ENCODE assay signal across 15 mouse cellular contexts in the genomic region with DNA sequence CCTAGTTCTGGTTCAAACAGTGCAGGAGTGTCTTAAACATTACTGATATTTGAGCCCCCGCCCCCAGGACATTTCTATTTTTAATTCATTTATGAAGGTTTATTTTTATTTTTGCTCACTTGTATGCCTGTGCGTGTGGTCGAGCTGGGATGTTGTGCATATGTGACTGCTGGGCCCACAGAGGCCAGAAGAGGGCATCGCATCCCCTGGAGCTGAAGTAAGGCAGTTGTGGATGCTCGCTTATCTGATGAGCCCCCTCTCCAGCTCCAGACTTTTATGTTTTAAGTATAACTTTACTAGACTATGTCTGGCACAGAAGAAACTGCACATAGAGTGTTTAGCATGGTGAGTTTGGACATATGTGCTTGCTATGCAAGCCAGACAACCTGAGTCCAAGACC. TPM values are rescaled to one million over a fixed set of nuclear protein-coding genes. Genes with fewer than 3 reads are reported as not detected.
DNase-seq lines count a peak whose midpoint lies in the region; ATAC-seq and TF ChIP-seq lines count a peak whose summit lies in the region.
"Had no signal": no experiment of that assay in that cellular context is flagged by ENCODE, and none has a peak within 500 bp of the region (broad histone marks: within the 10 kb centered on the region; RNA-seq: fewer than 3 reads in every experiment).

No protein-coding gene starts in this region.

- no peaks in the 10 kb centered on the region for H3K9me3 ChIP-seq in lung, postnatal 0 days (ENCODE audit: low read length)
- H3K9me3 ChIP-seq: limb, embryonic 12.5 days; neural tube, embryonic 15.5 days had no signal

- intact Hi-C loops in heart, postnatal 36 days (cut with DNase I), result loop anchor here (2.0 to 5.0 kb wide), 2 partner anchors 41 to 518 kb away; no protein-coding TSS in a partner anchor

- no peak overlapping the region for H3K27ac ChIP-seq in lung, postnatal 0 days (ENCODE audit: low read length)
- H3K27ac ChIP-seq: limb, embryonic 12.5 days; neural tube, embryonic 15.5 days had no signal

- H3K9ac ChIP-seq in lung, postnatal 0 days (replicated peaks; ENCODE audit: low read depth), result no peak overlapping the region
- H3K9ac ChIP-seq: limb, embryonic 12.5 days; neural tube, embryonic 15.5 days had no signal

- peak; percentile 76 for DNase-seq in heart, adult 11 months
- DNase-seq in heart, postnatal 36 days, result no peak
- DNase-seq in lung, postnatal 0 days (ENCODE audit: low spot score), result no peak
- no peak for DNase-seq in lung, postnatal 4 days
- no peak for DNase-seq in brain, embryonic 14.5 days (ENCODE audit: low read depth)
- peak; percentile 48 for DNase-seq in thymus, postnatal 4 days
- no peak for DNase-seq in ovary, postnatal 14 days (ENCODE audit: low spot score)
- no peak for DNase-seq in lung, postnatal 14 days
- DNase-seq: cerebellum, adult 9-11 months; kidney, adult 18-20 months; layer of hippocampus, adult 9-11 months; lung, postnatal 36 days; right cerebral cortex, postnatal 14 days had no signal

- H3K27me3 ChIP-seq in lung, postnatal 0 days (replicated peaks; ENCODE audit: insufficient read depth, low read length), result no peaks in the 10 kb centered on the region
- H3K27me3 ChIP-seq: limb, embryonic 12.5 days; neural tube, embryonic 15.5 days had no signal

- H3K4me1 ChIP-seq in lung, postnatal 0 days (ENCODE audit: insufficient read depth, low read depth, low read length), result no peaks in the 10 kb centered on the region
- H3K4me1 ChIP-seq: limb, embryonic 12.5 days; neural tube, embryonic 15.5 days had no signal

- H3K4me2 ChIP-seq in lung, postnatal 0 days (replicated peaks; ENCODE audit: low read depth, low read length), result no peak overlapping the region
- H3K4me2 ChIP-seq: limb, embryonic 12.5 days; neural tube, embryonic 15.5 days had no signal

- TF ChIP-seq EP300 in lung, postnatal 0 days (IDR thresholded peaks at IDR 0.05), result no peak

- ATAC-seq in lung, postnatal 0 days, result no peak

- 86% methylated on average over 5 of the region's 5 CpGs for WGBS in lung, postnatal 0 days

- TF ChIP-seq POLR2A in brain, embryonic 14.5 days (IDR thresholded peaks at IDR 0.05; ENCODE audit: borderline replicate concordance, extremely low read depth, insufficient read depth, insufficient read length, poor library complexity, severe bottlenecking), result no peak

- no peaks in the 10 kb centered on the region; the same call in 1 of the 2 replicates for H3K36me3 ChIP-seq in lung, postnatal 0 days (ENCODE audit: insufficient read depth, low read length)

- no peak overlapping the region for H3K4me3 ChIP-seq in lung, postnatal 0 days (ENCODE audit: low read depth, low read length)
- H3K4me3 ChIP-seq: limb, embryonic 12.5 days; neural tube, embryonic 15.5 days had no signal

- peak; percentile 16; the same call in 1 of the 2 replicates for TF ChIP-seq CTCF in lung, postnatal 0 days (IDR thresholded peaks at IDR 0.05)
- TF ChIP-seq CTCF in brain, embryonic 14.5 days (IDR thresholded peaks at IDR 0.05; ENCODE audit: borderline replicate concordance, extremely low read depth, insufficient read depth, insufficient read length), result peak; percentile 17; the same call in 1 of the 2 replicates

RNA-seq across cellular contexts. Expression of a gene that starts 11.1 kb away (rescaled TPM):
- total RNA-seq in heart, postnatal 36 days (2021), result 10 to 100 TPM in 1 of 2 experiments, 1 to 10 TPM in 1; 8.9 to 10.4 TPM
- 7.6 and 8.2 TPM in 2 replicates for polyA plus RNA-seq in lung, postnatal 0 days (2015; fragmentation: Nextera tagmentation; extraction: Ambion mirVana)
- 19.1 and 20.4 TPM in 2 replicates for polyA plus RNA-seq in brain, embryonic 14.5 days (2012; rRNA removed)

RNA-seq across cellular contexts. Expression of a gene that starts 14.5 kb away (rescaled TPM):
- total RNA-seq in heart, postnatal 36 days (2021), result 10 to 100 TPM in 1 of 2 experiments, 1 to 10 TPM in 1; 10.0 to 12.0 TPM
- polyA plus RNA-seq in lung, postnatal 0 days (2015; fragmentation: Nextera tagmentation; extraction: Ambion mirVana), result 8.1 and 9.2 TPM in 2 replicates
- 9.2 and 10.0 TPM in 2 replicates for polyA plus RNA-seq in brain, embryonic 14.5 days (2012; rRNA removed)

Comparison
In these comparisons a context has a peak if more than half of its experiments do, and no peak if none do; other contexts are left out.
1. DNase-seq: peak in heart, adult 11 months (single experiment) and thymus, postnatal 4 days (single experiment); none in heart, postnatal 36 days (0 of 2), lung, postnatal 0 days (single experiment), lung, postnatal 4 days (0 of 2), brain, embryonic 14.5 days (single experiment), ovary, postnatal 14 days (single experiment) and lung, postnatal 14 days (single experiment).